Comparison of ENCODE assay signal across 10 mouse cellular contexts in genomic region chr11:120308441-120309320, GRCm38 (mm10). TPM values are rescaled to one million over a fixed set of nuclear protein-coding genes. Genes with fewer than 3 reads are reported as not detected.
A peak's percentile ranks its signal among the peaks of the same experiment; 100 is the strongest.
DNase-seq lines count a peak whose midpoint lies in the region; ATAC-seq and TF ChIP-seq lines count a peak whose summit lies in the region.
"Had no signal": no experiment of that assay in that cellular context is flagged by ENCODE, and none has a peak within 500 bp of the region (broad histone marks: within the 10 kb centered on the region; RNA-seq: fewer than 3 reads in every experiment).

No protein-coding gene starts in this region.

- H3K27me3 ChIP-seq in lung, embryonic 15.5 days = peaks cover 11% of the 10 kb centered on the region; the same call in 1 of the 2 replicates
- no peaks in the 10 kb centered on the region; the same call in 1 of the 2 replicates for H3K27me3 ChIP-seq in intestine, embryonic 16.5 days (replicated peaks; ENCODE audit: control insufficient read depth, insufficient read depth, low read length)

- peak overlapping the region; percentile 26; the same call in 1 of the 2 replicates for H3K4me2 ChIP-seq in lung, embryonic 15.5 days
- H3K4me2 ChIP-seq in intestine, embryonic 16.5 days (ENCODE audit: low read depth, low read length) = peak overlapping the region; percentile 28; the same call in 1 of the 2 replicates

- intact Hi-C loops in gastrocnemius, adult 2 months (cut with DNase I) = loop anchor here (10.0 kb wide), 1 partner anchor 274 kb away; no protein-coding TSS in a partner anchor
- intact Hi-C loops in left cerebral cortex, postnatal 4 days (cut with DNase I) = loop anchor here (5.0 kb wide), 3 partner anchors 76 to 196 kb away; partner anchors contain the start of gene Bahcc1

- no peaks in the 10 kb centered on the region for H3K9me3 ChIP-seq in lung, embryonic 15.5 days
- no peaks in the 10 kb centered on the region for H3K9me3 ChIP-seq in intestine, embryonic 16.5 days (ENCODE audit: control insufficient read depth, low read length)

- ATAC-seq in lung, embryonic 15.5 days (ENCODE audit: borderline replicate concordance, extremely low read depth, low FRiP score, low TSS enrichment) = no peak
- no peak for ATAC-seq in intestine, embryonic 16.5 days

- H3K27ac ChIP-seq in gastrocnemius, adult 2 months = peak overlapping the region; percentile 79
- H3K27ac ChIP-seq in lung, embryonic 15.5 days = no peak overlapping the region
- no peak overlapping the region for H3K27ac ChIP-seq in intestine, embryonic 16.5 days (ENCODE audit: low read length)
- H3K27ac ChIP-seq: heart, adult 2 months; layer of hippocampus, adult 2 months had no signal

- peaks cover 64% of the 10 kb centered on the region for H3K4me1 ChIP-seq in lung, embryonic 15.5 days
- peaks cover 40% of the 10 kb centered on the region for H3K4me1 ChIP-seq in intestine, embryonic 16.5 days (ENCODE audit: control insufficient read depth, insufficient read depth, low read length)

- no peak for DNase-seq in gastrocnemius, adult 2 months
- DNase-seq in gastrocnemius, adult 18-20 months (ENCODE audit: low spot score) = no peak
- DNase-seq in lung, postnatal 14 days = no peak
- peak; percentile 54 for DNase-seq in R1 (ENCODE audit: low read depth, low spot score)
- no peak for DNase-seq in left cerebral cortex, postnatal 4 days
- no peak for DNase-seq in layer of hippocampus, postnatal 36 days

- no peak overlapping the region for H3K9ac ChIP-seq in lung, embryonic 15.5 days
- H3K9ac ChIP-seq in intestine, embryonic 16.5 days (ENCODE audit: low read depth, low read length) = no peak overlapping the region

- 48% methylated on average over 15 of the region's 15 CpGs for WGBS in lung, embryonic 15.5 days
- WGBS in intestine, embryonic 16.5 days = 47% methylated on average over 15 of the region's 15 CpGs

- H3K4me3 ChIP-seq in gastrocnemius, adult 2 months = peak overlapping the region; percentile 52
- no peak overlapping the region for H3K4me3 ChIP-seq in lung, embryonic 15.5 days
- H3K4me3 ChIP-seq in intestine, embryonic 16.5 days (ENCODE audit: low read length) = no peak overlapping the region
- H3K4me3 ChIP-seq: heart, adult 2 months; layer of hippocampus, adult 2 months had no signal

- TF ChIP-seq CTCF in gastrocnemius, adult 2 months (IDR thresholded peaks at IDR 0.05) = no peak

- no peaks in the 10 kb centered on the region for H3K36me3 ChIP-seq in lung, embryonic 15.5 days
- no peaks in the 10 kb centered on the region for H3K36me3 ChIP-seq in intestine, embryonic 16.5 days (ENCODE audit: control insufficient read depth, insufficient read depth, low read length)

RNA-seq across cellular contexts. Expression of gene Actg1, which starts 39.7 kb away (rescaled TPM):
- total RNA-seq in gastrocnemius, adult 2 months (2021) = 100 to 1,000 TPM; 201 to 262 TPM
- total RNA-seq in gastrocnemius, adult 18-20 months (2021) = 100 to 1,000 TPM; 158 to 253 TPM
- polyA plus RNA-seq in lung, embryonic 15.5 days (2015; fragmentation: Nextera tagmentation; extraction: Ambion mirVana) = 2,618 and 2,638 TPM in 2 replicates
- 2,886 and 2,944 TPM in 2 replicates for polyA plus RNA-seq in intestine, embryonic 16.5 days (2015; fragmentation: Nextera tagmentation; extraction: Ambion mirVana)
- 1,000 to 10,000 TPM; 3,514 to 3,537 TPM for total RNA-seq in left cerebral cortex, postnatal 4 days (2021)
- 1,000 to 10,000 TPM; 1,262 to 1,401 TPM for total RNA-seq in layer of hippocampus, postnatal 36 days (2021)

RNA-seq across cellular contexts. Expression of gene Fscn2, which starts 52.7 kb away (rescaled TPM):
- total RNA-seq in gastrocnemius, adult 2 months (2021) = under 1 TPM in 1 of 2 experiments, not detected in 1; 0.87 TPM
- total RNA-seq in gastrocnemius, adult 18-20 months (2021) = under 1 TPM; 0.39 to 0.52 TPM
- 0.38 and 0.56 TPM in 2 replicates for polyA plus RNA-seq in lung, embryonic 15.5 days (2015; fragmentation: Nextera tagmentation; extraction: Ambion mirVana)
- 0.55 TPM in 1 of 2 replicates, not detected in the other for polyA plus RNA-seq in intestine, embryonic 16.5 days (2015; fragmentation: Nextera tagmentation; extraction: Ambion mirVana)
- under 1 TPM; 0.42 to 0.44 TPM for total RNA-seq in left cerebral cortex, postnatal 4 days (2021)
- 1 to 10 TPM in 1 of 2 experiments, not detected in 1; 1.0 TPM for total RNA-seq in layer of hippocampus, postnatal 36 days (2021)
- total RNA-seq: heart, adult 2 months had no signal

Comparison
In these comparisons a context has a peak if more than half of its experiments do, and no peak if none do; other contexts are left out.
1. RNA of gene Actg1, which starts 39.7 kb away (total RNA-seq): 3,514 to 3,537 TPM in left cerebral cortex, postnatal 4 days and 1,262 to 1,401 TPM in layer of hippocampus, postnatal 36 days; 201 to 262 TPM in gastrocnemius, adult 2 months and 158 to 253 TPM in gastrocnemius, adult 18-20 months; every median in the first group is over 4 times any median in the second.